Mouse (Mus musculus) bone marrow, adult 2 months (tissue): ENCODE data around the gene Gm28372.

Experiments
- CTCF ChIP-seq: fragments of 200-500 bp; IDR thresholded peaks from 2 replicates; pipeline ENCODE4 v1.5.1; 2011; ENCODE audit warnings: low read length, control low read depth; ENCODE audit not compliant: control insufficient read depth, insufficient read depth
- POLR2A ChIP-seq: fragments of 200-500 bp; IDR thresholded peaks from 2 replicates; pipeline ENCODE4 v1.6.1; 2011; ENCODE audit warnings: low read depth, mild to moderate bottlenecking, control low read depth, low read length, borderline replicate concordance; ENCODE audit not compliant: control insufficient read depth

DNA sequence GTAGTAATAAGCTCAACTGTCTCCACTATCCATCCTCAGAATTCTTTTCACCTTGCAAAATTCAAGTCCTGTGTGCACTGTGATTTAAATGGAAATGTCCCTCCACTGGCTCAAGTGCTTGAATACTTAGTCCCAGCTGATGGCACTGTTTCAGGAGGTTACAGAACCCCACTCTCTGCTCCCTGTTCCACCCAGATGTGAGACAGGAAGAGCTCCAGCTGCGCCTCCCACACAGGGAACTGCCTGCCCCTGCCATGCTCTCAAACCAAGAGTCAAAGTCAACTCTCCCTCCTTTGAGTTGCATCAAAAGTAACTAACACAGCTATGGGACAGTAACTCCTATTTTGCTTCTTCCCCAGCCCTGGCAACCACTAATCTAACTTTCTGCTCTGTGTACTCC lies 18.8 kb upstream of the Gm28372 start:
- TF ChIP-seq CTCF (no peak), POLR2A (no peak)
